Mouse (Mus musculus) megakaryocyte-erythroid progenitor cell, adult 5-6 weeks (primary cell): ENCODE measurements around the gene BC048562. TPM values are rescaled to one million over a fixed set of nuclear protein-coding genes. Genes with fewer than 3 reads are reported as not detected.

Experiments
- ATAC-seq: replicated peaks from 2 replicates; pipeline ENCODE4 v1.8.0; 2016; ENCODE audit warnings: mild to moderate bottlenecking, inconsistent platforms; ENCODE audit not compliant: severe bottlenecking, poor library complexity, low FRiP score, low TSS enrichment
- total RNA-seq, 2 experiments: library from RNA; stranded (forward) in 1 of 2; stranded (reverse) in 1 of 2; fragments of 200-1000, 215-1000 nt in 1 of 2; fragments of >200 nt in 1 of 2; fragmentation: Nextera tagmentation in 1 of 2; gene quantifications; 2 replicates each; pipeline ENCODE4 v1.2.3; 2014 to 2017

The BC048562 gene
- not detected in 2 replicates for total RNA-seq (2014; fragmentation: Nextera tagmentation)
- not detected in 2 replicates for total RNA-seq (2017)

DNA sequence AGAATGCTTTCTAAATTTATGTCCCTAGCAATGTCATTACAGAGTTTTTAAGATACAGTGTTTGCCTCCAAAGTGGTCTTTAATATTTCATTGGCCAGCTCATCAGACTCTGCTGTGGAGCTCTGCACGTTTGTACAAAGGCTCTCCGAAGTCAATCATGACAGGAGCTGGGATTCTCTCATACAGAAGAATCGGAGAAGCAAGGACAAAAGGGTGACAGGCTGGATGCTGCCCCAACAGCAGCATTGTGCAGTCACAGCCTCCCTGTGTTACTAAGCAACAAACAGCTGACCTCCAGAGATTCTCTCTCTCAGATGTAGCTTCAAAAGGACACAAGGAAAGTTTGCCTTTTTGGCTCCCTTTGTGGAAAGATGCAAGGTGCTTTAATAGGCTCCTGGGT, at the start of gene BC048562:
BC048562 (plus strand) TSS at position 301 of the 400 bp plus-strand sequence.
- no peak for ATAC-seq

DNA sequence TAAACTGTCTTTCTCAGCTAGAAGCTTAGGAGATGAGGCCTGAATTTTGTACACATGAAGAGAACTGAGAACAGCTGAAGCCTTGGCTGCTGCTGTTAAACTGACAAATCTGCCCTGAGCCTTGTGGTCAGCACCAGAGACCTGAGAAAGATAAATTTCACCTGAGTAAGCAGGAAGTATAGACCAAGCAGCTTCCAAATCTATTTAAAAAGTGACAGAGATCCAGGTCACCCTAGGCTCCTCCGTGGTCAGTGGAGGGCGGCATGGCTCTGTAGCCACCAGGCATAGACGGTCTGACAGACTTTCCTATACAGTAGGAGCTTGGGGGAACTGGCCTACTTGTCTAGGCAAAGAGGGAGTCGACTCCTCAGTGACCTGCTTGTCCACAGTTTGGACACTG, 49.5 kb upstream of the BC048562 start:
- no peak for ATAC-seq

DNA sequence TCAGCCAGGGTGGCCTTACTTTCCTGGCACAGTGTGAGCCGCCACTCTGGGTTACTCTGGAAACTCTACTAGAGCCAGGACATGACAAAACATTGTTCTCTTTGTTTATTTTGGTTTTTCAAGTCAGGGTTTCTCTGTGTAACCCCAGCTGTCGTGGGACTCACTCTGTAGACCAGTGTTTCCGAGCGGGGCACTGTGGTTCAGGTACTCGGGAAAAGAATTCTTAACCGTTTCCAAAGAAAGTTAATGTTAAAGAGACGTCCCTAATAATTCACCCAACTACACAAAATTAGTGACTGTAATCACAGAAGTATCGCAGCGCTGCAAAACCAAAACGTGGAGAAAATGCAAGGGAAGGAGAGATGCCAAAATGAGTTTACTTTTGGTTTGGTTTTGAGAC, 47.7 kb upstream of the BC048562 start:
- ATAC-seq = no peak

DNA sequence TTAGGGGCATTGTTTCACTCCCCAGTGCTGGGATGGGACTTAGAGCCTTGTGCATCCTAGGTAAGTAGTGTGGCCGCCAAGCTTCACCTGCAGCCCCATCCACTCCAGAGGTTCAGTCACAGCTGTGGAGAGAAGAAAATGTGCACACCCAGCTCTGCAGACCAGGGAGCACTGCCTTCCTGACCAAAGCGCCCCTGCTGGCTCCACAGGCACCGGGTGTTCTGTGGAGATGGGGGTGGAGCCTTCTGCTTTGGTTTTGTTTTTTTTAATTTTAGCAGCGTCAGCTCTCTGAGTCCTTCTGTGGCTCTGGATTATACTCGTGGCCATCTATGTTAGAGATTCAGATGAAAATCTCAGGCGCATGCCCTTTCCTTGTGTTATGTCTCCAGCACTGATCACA, 47.1 kb upstream of the BC048562 start:
- ATAC-seq = no peak

DNA sequence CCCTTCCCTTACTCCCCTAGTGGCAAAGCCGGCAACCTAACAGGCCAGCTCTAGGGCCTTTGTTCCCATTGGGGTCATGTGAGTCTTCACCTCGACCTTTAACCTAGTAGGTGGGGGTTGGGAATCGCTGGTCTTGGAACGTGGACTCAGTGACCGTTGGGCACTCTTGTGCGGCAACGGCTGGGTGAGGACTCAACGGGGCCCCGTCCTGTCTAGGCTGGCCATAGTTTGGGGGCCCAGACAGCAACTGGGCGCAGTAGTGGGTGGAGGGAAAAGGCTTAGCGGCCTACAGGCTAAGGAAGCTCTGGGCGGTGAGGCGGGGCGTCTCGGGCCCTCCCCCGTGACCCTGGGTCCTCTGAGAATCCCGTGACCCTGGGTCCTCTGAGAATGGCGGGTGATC, 43.6 kb upstream of the BC048562 start, which contains the start of gene 1700102P08Rik:
1700102P08Rik (plus strand) TSS at position 130 of the 400 bp plus-strand sequence.
- no peak for ATAC-seq

DNA sequence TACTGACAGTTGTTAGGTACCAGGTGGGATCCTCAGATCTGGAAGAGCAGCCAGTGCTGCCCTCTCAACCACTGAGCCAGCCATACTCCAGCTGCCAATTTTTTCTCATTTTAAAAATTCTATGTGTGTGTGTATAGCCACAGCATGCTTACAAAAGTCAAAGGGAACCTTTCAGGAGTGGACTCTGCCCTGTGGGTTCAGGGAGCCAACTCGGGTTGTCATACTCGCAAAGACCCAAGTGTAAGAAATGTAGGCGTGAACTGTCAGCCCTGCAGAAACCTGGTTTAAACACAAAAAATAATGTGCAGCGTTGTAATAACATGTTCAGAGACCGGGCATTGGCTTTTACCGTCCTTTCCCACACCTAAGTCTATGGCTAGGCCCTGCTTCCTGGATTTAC, 42.1 kb upstream of the BC048562 start:
- no peak for ATAC-seq

DNA sequence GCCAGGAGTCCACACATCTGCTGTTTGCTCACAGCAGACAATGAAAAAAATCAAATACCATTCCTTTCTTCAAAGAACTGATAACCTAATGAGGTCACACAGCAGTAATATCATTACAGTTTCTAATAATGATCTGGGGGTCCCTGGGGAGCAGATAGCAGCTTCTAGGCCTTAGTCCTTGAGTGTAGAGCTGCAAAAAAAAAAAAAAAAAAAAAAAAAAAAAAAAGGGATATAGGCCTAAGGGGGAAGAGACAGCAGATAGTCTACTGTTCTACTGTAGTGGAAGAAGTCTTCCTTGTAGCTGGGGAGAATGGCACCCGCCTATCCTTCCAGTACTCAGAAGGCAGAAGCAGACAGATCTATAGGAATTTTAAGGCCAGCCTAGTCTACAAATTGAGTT, 40.9 kb upstream of the BC048562 start:
- ATAC-seq = no peak

DNA sequence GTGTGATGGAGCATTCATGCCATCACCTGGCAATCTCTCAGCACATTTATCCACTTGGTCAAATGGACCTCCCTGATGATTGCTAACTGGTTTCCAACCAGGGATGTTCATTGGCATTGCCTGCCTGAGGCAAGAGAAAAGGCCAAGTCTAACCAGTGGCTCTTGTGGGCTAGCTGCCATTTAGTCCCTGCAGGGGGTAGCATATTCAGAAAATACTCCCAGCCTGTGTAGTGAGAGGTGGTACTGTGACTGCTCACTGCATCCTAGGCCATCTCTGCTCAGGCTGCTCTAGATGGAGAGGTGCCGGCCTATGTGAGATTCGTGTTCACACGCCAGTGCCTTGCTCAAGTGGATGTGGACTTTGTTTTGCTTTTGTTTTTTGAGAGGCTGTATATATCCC, 38.0 kb upstream of the BC048562 start:
- ATAC-seq = no peak

DNA sequence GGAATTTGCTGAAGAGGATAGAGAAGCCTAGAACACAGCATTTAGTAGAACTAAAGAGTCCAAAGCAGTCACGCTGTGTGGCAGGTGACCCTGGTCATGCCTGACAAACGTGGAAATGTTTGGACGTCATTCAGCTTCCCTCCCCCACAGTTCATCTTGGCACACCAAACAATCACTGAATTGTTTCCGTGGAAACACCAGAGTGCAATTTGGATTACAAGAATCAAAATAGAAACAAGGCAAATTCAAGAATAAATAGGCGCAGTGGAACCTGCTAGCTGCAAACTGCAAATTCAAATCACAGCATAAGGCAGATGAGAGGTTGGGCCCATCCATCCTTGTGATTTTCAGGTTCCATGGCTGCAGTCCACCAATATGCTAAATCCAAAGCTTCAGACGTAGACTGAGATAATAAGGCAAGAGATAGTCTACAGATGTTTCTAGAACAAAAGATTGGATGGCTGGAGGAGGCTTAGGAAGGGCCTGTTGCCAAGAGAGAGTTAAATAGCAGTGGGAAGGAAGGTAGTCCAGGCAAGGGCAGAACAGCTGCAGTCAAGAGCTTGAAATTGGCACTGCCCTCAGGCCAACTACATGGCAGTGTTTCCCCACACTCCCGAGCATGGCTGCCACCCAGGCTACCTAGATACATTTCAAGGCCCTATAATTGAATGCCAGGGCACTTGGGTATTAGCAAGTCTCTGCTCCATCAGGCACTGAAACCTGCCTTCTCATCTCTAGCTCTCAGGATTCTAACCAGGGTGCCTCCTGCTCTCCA, 34.9 kb upstream of the BC048562 start:
- no peak for ATAC-seq

DNA sequence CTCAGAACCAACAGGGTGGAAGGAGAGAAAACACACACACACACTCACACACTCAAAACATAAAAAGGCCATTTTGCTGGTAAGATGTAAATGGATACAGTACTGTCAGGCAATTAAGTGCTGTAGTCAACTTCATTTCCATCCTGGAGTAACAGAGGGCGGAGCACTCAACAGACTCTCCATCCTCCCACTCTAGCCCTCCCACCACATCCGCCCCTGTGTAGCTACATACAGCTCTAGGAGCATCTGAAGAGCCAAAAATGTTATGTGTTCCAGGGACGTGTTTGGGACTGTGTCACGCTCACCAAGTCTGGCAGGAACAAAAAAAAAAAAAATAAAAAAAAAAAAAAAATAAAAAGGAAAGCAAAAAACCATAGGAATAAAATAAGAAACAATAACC, 33.2 kb upstream of the BC048562 start:
- no peak for ATAC-seq

DNA sequence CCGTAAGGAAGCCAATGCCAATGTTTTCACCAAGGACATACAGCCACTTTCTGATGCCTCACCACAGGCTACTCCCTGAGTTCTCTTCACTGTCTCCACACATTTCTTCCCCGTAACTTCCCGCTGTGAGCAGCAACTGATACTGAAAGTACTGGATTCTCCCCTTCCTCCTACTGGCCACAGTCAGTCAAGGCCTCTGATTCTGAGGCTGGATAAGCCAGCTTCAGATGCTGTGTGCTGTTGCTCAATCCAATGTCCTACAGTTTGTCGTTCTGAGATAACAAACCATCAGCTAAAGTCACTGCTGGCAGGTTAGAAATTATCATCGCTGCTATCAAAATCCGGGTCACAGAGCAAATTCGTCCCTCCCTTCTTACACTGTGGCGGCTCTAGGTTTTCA, 31.8 kb upstream of the BC048562 start:
- ATAC-seq = peak; percentile 72

DNA sequence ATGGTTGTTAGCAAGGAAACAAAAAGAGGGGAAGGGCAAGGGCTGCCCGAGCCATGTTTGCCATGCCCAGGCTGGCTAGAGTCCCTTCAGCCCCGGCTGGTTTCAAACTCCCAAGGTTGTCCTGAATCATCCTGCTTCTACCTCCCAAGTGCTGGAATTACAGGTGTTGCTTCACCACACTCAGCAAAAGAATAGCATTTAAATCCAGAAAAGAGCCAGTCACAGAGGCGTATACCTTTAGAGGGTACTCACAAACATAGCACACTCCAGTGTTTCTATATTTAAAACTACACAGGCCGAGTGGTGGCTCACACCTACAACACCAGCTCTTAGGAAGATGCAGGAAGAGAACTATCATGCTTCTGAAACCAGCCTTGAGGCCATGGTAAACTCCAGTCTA, 26.7 kb upstream of the BC048562 start:
- ATAC-seq = no peak

DNA sequence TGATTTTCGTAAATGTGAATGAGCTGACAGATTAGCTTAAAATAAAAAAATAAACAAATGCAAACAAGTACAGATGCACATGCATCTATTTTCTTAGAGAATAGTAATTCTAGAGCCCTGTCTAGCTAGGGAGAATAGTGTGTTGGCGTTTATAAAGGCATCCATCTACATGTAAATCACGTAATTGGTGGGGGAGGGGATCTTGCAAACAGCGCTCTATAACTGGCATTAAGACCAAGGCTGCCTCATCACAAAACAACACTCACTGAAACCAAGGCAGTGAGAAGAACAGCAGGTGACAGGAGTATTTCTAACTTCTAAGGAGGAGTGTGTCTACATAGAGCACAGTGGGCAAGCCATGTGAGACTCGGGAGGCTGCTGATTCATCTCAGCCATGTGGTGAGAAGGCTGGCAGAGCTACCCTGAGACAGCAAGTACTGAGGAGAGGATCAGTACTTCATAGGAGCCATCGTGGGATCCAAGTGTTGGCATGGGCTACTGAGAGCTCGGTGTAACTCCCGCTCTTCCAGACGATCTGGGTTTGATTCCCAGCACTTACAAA, 24.8 kb upstream of the BC048562 start:
- ATAC-seq = no peak

DNA sequence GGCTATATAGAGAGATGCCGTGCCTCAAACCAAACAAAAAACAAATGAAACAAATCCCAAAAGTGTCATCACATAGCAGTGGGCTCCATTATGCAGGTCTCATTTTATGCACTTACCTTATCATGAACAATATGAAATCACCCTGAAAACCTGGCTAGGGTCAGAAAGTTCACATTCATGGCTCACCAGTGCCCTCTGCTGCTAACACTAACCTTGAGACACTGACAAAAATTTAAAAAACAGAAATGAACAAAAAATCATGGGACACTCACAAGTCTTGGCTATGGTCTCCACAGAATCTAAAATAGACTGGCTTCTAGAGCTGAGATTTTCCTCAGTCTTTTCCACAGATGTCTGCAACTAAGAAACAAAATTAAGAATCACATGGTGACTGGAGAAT, 24.1 kb upstream of the BC048562 start:
- 0 out of 2 replicates have a peak, but pooled peaks have one; percentile 47 for ATAC-seq

DNA sequence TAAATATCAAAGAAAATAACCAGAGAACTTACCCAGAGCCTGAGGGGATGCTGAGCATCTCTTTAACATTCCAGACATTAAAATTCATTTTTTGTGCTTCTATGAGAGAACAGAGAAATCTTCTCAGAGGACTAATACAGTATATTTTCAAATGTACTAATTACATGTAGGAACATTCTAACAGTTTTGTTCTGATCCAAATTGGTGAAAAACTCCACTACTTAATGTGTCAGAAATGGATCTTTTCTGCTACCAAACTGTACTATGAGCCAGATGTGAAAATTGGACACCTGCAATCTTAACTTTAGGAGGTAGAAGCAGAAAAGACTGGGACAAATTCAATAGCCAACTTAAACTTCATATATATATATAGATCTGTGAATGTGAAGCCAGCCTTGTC, 7.9 kb upstream of the BC048562 start, which contains the start of gene Ccdc36:
Ccdc36 (minus strand) TSS at position 101 of the 400 bp plus-strand sequence.
- ATAC-seq = no peak

DNA sequence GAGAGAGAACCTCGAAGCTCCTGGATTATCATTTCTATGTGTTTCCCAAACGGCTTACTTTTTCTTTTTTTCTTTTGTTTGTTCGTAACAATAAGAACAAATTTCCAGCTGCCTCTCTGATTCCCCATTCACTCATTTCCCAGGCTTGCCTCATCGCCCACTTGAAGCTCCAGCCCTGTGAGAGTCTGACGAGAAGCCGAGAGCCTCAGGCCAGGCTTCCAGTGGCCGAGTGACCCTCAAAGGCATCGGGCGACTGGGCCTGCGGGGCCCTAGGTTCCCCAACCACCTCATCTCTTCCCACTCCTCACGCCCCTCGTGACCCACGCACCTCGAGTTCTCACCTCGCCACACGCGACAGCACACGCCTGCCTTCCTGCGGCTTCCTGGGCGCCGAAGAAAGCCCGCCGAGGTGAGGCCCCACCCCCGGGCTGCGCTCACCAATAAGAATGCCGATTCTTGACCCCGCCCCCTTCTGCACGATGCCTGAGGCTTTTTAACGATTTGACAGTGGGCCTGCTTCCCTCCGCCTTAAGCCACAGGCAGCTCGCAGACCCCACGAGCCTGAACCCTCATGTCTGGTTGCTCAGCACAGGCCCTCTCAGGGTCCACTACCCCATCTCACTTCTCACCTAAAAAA, 4.7 kb upstream of the BC048562 start:
- peak; percentile 75 for ATAC-seq

DNA sequence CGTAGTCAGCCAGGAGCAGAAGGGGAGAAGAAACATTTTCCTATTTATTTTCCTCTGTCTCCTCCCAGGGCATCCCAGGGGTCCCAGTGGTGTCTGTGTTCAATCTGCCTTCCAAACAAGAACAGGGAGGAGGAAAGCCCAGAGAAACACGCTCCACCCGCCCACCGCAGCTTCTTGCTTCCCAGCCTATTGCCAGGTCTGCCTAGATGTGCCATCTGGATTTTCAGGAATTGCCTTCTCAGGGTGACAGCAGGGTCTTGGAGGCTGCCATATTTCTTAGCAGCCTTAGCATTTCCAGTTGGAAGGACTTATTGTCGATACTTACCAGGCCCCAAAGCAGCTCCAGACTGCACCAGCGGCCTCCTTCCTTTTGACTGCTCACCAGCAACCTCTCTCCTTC, 2.9 kb downstream of the BC048562 start:
- no peak for ATAC-seq

DNA sequence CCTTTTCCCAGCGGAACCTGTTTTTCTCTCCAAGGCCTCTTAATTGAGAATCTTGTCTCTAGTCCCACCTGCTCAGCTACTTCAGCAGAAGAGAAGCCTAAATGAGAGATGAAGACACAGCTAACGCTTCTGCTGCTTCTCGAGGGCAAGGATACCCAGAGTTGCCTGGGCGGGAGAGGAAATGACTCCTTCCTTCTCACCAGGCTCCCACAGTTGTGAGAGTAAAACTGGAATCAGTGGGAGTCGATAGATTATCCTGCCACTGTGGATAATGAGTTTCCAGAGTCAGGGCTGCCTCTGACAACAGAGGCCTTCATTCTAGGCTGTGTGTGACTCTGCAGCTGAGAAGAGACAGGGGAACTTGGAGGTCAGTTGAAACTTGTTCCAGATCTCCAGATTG, 4.2 kb downstream of the BC048562 start:
- ATAC-seq = no peak

DNA sequence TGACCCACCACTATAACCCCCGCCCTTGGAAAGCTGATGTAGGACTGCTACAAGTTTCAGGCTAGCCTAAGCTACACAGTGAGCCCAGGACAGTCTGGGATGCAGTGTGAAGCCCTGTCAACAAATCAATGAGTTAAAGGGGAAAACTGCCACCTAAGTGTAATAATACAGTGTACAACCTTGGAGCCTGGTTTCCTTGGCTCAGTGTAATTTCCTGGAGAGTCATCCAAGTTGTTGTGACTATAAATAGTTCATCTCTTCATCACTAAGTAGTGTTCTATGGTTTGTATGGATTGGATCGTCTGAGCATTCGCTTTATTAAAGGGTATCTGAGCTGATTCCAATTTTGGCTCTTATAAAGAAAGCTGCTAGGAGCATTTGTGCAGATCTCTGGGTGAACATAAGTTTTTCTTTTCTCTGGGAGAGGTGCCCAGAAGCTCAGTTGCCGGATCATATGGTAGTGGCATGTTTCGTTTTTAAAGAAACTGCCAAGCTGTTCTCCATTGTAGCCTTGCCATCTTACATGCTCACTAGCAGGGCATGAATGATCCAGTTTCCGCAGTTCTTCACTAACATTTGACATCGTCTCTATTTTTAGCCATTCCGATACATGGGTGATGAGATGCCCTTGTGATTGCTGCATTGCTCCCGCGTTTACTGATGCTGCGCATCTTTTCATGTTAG, 5.1 kb downstream of the BC048562 start:
- ATAC-seq = no peak

DNA sequence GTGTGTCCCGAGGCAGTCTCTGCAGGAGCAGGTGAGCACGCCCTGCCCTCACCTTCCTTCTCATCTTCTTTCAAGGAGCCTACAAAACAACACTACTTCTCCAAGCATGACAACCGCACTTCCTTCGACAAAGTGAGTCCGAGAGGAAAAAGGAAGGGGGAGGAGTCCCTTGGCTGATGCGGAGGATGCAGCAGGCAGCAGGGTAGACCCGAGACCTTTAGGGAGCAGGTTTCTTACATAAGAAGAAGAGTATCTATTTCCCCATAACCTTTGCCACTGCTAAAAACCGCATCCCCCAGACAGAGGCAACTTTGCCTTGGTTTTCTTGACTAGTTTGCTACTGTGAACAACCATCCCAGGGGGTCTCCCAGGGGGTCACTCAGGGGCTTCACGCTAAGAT, 8.8 kb downstream of the BC048562 start:
- no peak for ATAC-seq
